14 mouse cellular contexts compared by ENCODE assay signal in the genomic region with DNA sequence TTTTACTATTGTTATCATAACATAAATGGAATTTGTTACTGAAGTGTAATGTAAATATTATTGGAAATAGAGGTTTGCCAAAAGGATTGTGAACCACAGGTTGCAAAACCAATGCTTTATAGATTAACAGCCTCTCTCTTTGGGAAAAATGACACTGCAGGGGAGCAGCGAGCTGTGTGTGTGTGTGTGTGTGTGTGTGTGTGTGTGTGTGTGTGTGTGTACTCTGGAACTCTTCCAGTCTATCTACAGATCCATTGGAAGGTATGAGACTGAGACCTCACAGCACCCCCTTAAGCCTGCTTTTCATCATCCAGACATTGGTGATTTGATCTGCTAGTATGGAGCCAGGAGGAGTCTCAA. TPM values are rescaled to one million over a fixed set of nuclear protein-coding genes. Genes with fewer than 3 reads are reported as not detected.
DNase-seq lines count a peak whose midpoint lies in the region; ATAC-seq and TF ChIP-seq lines count a peak whose summit lies in the region.
"Had no signal": no experiment of that assay in that cellular context is flagged by ENCODE, and none has a peak within 500 bp of the region (broad histone marks: within the 10 kb centered on the region; RNA-seq: fewer than 3 reads in every experiment).

No protein-coding gene starts in this region.

- H3K9ac ChIP-seq in hindbrain, embryonic 14.5 days: no peak overlapping the region
- no peak overlapping the region for H3K9ac ChIP-seq in midbrain, embryonic 12.5 days (replicated peaks)
- H3K9ac ChIP-seq: liver, embryonic 15.5 days had no signal

- H3K4me3 ChIP-seq in hindbrain, embryonic 14.5 days (replicated peaks; ENCODE audit: low read length): no peak overlapping the region
- H3K4me3 ChIP-seq in hindbrain, embryonic 10.5 days: no peak overlapping the region
- H3K4me3 ChIP-seq in brown adipose tissue, adult 24 weeks (ENCODE audit: insufficient read depth, low read depth, low read length): peak overlapping the region; percentile 70
- H3K4me3 ChIP-seq in midbrain, embryonic 12.5 days: no peak overlapping the region
- H3K4me3 ChIP-seq: layer of hippocampus, adult 2 months; liver, embryonic 15.5 days; megakaryocyte, embryonic 14.5 days had no signal

- ATAC-seq in hindbrain, embryonic 14.5 days (ENCODE audit: low FRiP score): no peak
- ATAC-seq in midbrain, embryonic 12.5 days (ENCODE audit: low FRiP score, low read depth): no peak

- H3K4me2 ChIP-seq in hindbrain, embryonic 14.5 days (replicated peaks): 0 out of 2 replicates have a peak overlapping the region, but pooled peaks have one; percentile 47
- H3K4me2 ChIP-seq in midbrain, embryonic 12.5 days (replicated peaks): 0 out of 2 replicates have a peak overlapping the region, but pooled peaks have one; percentile 56
- H3K4me2 ChIP-seq: liver, embryonic 15.5 days had no signal

- WGBS in hindbrain, embryonic 14.5 days: 7% methylated on average over 1 of the region's 1 CpGs
- WGBS in hindbrain, embryonic 10.5 days: 35% methylated on average over 1 of the region's 1 CpGs
- WGBS in midbrain, embryonic 12.5 days: 17% methylated on average over 1 of the region's 1 CpGs

- H3K36me3 ChIP-seq in hindbrain, embryonic 14.5 days (replicated peaks; ENCODE audit: control insufficient read depth, insufficient read depth): no peaks in the 10 kb centered on the region
- H3K36me3 ChIP-seq in hindbrain, embryonic 10.5 days: no peaks in the 10 kb centered on the region
- no peaks in the 10 kb centered on the region for H3K36me3 ChIP-seq in midbrain, embryonic 12.5 days
- H3K36me3 ChIP-seq: liver, embryonic 15.5 days had no signal

- no peaks in the 10 kb centered on the region for H3K9me3 ChIP-seq in hindbrain, embryonic 14.5 days (ENCODE audit: control insufficient read depth, low read length)
- no peaks in the 10 kb centered on the region for H3K9me3 ChIP-seq in hindbrain, embryonic 10.5 days
- H3K9me3 ChIP-seq in midbrain, embryonic 12.5 days: no peaks in the 10 kb centered on the region
- H3K9me3 ChIP-seq: liver, embryonic 15.5 days; megakaryocyte, embryonic 14.5 days had no signal

- H3K27me3 ChIP-seq in hindbrain, embryonic 14.5 days (ENCODE audit: control insufficient read depth, insufficient read depth, low read length): peaks cover 15% of the 10 kb centered on the region
- peaks cover 39% of the 10 kb centered on the region for H3K27me3 ChIP-seq in hindbrain, embryonic 10.5 days (ENCODE audit: insufficient read depth, poor library complexity, severe bottlenecking)
- peaks cover 31% of the 10 kb centered on the region for H3K27me3 ChIP-seq in midbrain, embryonic 12.5 days

- H3K4me1 ChIP-seq in hindbrain, embryonic 14.5 days (replicated peaks; ENCODE audit: control insufficient read depth, insufficient read depth, low read length): peaks cover 15% of the 10 kb centered on the region
- H3K4me1 ChIP-seq in hindbrain, embryonic 10.5 days (replicated peaks): peaks cover 42% of the 10 kb centered on the region
- peaks cover 15% of the 10 kb centered on the region for H3K4me1 ChIP-seq in brown adipose tissue, adult 24 weeks (ENCODE audit: control insufficient read depth, insufficient read depth, insufficient read length, low read length)
- H3K4me1 ChIP-seq in midbrain, embryonic 12.5 days: peaks cover 22% of the 10 kb centered on the region
- H3K4me1 ChIP-seq: liver, embryonic 15.5 days had no signal

- DNase-seq in hindbrain, embryonic 14.5 days (ENCODE audit: low spot score): no peak
- no peak for DNase-seq in hindbrain, embryonic 10.5 days (ENCODE audit: low spot score)
- DNase-seq in brain, embryonic 14.5 days (ENCODE audit: low read depth): peak; percentile 39
- no peak for DNase-seq in embryo, embryonic 10 days (ENCODE audit: low spot score)
- DNase-seq in ovary, adult 18-20 months (ENCODE audit: low spot score): no peak
- DNase-seq: adrenal gland, postnatal 25 days; cerebellum, postnatal 14 days; spleen, adult 18-20 months; thymus, postnatal 25 days had no signal

- no peak for TF ChIP-seq CTCF in brain, embryonic 14.5 days (IDR thresholded peaks at IDR 0.05; ENCODE audit: borderline replicate concordance, extremely low read depth, insufficient read depth, insufficient read length)

- no peak for TF ChIP-seq POLR2A in brain, embryonic 14.5 days (IDR thresholded peaks at IDR 0.05; ENCODE audit: borderline replicate concordance, extremely low read depth, insufficient read depth, insufficient read length, poor library complexity, severe bottlenecking)

- H3K27ac ChIP-seq in hindbrain, embryonic 14.5 days: no peak overlapping the region
- no peak overlapping the region for H3K27ac ChIP-seq in hindbrain, embryonic 10.5 days
- peak overlapping the region; percentile 89 for H3K27ac ChIP-seq in brown adipose tissue, adult 24 weeks (replicated peaks; ENCODE audit: low read depth, low read length)
- H3K27ac ChIP-seq in midbrain, embryonic 12.5 days (replicated peaks): peak overlapping the region; percentile 20; the same call in 1 of the 2 replicates
- H3K27ac ChIP-seq: layer of hippocampus, adult 2 months; liver, embryonic 15.5 days had no signal

RNA-seq across cellular contexts. Expression of gene Kcna5, which starts 0.7 kb away (rescaled TPM):
- polyA plus RNA-seq in hindbrain, embryonic 14.5 days (2014; fragmentation: Nextera tagmentation; extraction: Ambion mirVana): 2.9 and 3.3 TPM in 2 replicates
- polyA plus RNA-seq in hindbrain, embryonic 10.5 days (2016; fragmentation: Nextera tagmentation; extraction: Ambion mirVana): 2.9 and 3.7 TPM in 2 replicates
- polyA plus RNA-seq in brain, embryonic 14.5 days (2012; rRNA removed): 2.0 and 2.3 TPM in 2 replicates
- 1.3 and 6.0 TPM in 2 replicates for polyA plus RNA-seq in brown adipose tissue, adult 24 weeks (2012; ENCODE audit: insufficient read depth, insufficient read length, missing spikeins)
- 2.4 and 5.7 TPM in 2 replicates for polyA plus RNA-seq in midbrain, embryonic 12.5 days (2016; fragmentation: Nextera tagmentation; extraction: Ambion mirVana)

Comparison
In these comparisons a context has a peak if more than half of its experiments do, and no peak if none do; other contexts are left out.
1. H3K27ac ChIP-seq: peak in brown adipose tissue, adult 24 weeks (single experiment) and midbrain, embryonic 12.5 days (single experiment); none in hindbrain, embryonic 14.5 days (single experiment) and hindbrain, embryonic 10.5 days (single experiment).